Mouse (Mus musculus) brown adipose tissue, adult 24 weeks (tissue): Measurements from ENCODE around the gene Pak3. TPM values are rescaled to one million over a fixed set of nuclear protein-coding genes. Genes with fewer than 3 reads are reported as not detected.

ENCODE experiments used
- H3K27ac ChIP-seq: fragments of 200-500 bp; replicated peaks from 2 replicates; pipeline ENCODE4 v1.5.1; 2012; ENCODE audit warnings: low read depth, mild to moderate bottlenecking, low read length
- H3K4me1 ChIP-seq: fragments of 200-500 bp; 2 replicates; pipeline ENCODE4 v1.6.1; 2012; ENCODE audit warnings: low read length, mixed read lengths; ENCODE audit not compliant: control insufficient read depth, insufficient read depth, insufficient read length
- H3K4me3 ChIP-seq: fragments of 200-500 bp; 2 replicates; pipeline ENCODE4 v1.5.1; 2012; ENCODE audit warnings: low read depth, mild to moderate bottlenecking, low read length, moderate library complexity; ENCODE audit not compliant: insufficient read depth
- polyA plus RNA-seq: library from polyadenylated mRNA; stranded (reverse); fragments of >200 nt; gene quantifications from 2 replicates; pipeline ENCODE4 v1.2.4, GENCODE M21; 2012; ENCODE audit not compliant: missing spikeins, insufficient read depth, insufficient read length

Pak3 gene
- polyA plus RNA-seq, 1 experiment: not detected

- Histone ChIP-seq H3K4me3 (no peak overlapping the region), H3K4me1 (no peaks in the 10 kb centered on the region), H3K27ac (no peak overlapping the region)
Observed at GRCm38 (mm10) chrX:143618734-143619133, 100.3 kb downstream of the Pak3 start.

- Histone ChIP-seq H3K4me3 (no peak overlapping the region), H3K4me1 (no peaks in the 10 kb centered on the region), H3K27ac (no peak overlapping the region)
Observed at GRCm38 (mm10) chrX:143627767-143628166, 109.4 kb downstream of the Pak3 start.

GRCm38 (mm10) chrX:143643936-143644335, 125.5 kb downstream of the Pak3 start:
- Histone ChIP-seq H3K27ac (no peak overlapping the region), H3K4me1 (no peaks in the 10 kb centered on the region), H3K4me3 (no peak overlapping the region)

GRCm38 (mm10) chrX:143644807-143645206, 126.4 kb downstream of the Pak3 start:
- Histone ChIP-seq H3K4me3 (no peak overlapping the region), H3K4me1 (no peaks in the 10 kb centered on the region), H3K27ac (no peak overlapping the region)

GRCm38 (mm10) chrX:143654308-143655176, 136.2 kb downstream of the Pak3 start:
- Histone ChIP-seq H3K4me1 (no peaks in the 10 kb centered on the region), H3K27ac (no peak overlapping the region), H3K4me3 (no peak overlapping the region)

- no peak overlapping the region for H3K4me3 ChIP-seq
- H3K4me1 ChIP-seq: no peaks in the 10 kb centered on the region
- H3K27ac ChIP-seq: no peak overlapping the region
Observed at GRCm38 (mm10) chrX:143655177-143655492, 136.7 kb downstream of the Pak3 start.

GRCm38 (mm10) chrX:143664221-143665150, 146.1 kb downstream of the Pak3 start:
- H3K27ac ChIP-seq: no peak overlapping the region
- peak overlapping the region; percentile 22; the same call in 1 of the 2 replicates for H3K4me3 ChIP-seq
- no peaks in the 10 kb centered on the region for H3K4me1 ChIP-seq

- no peak overlapping the region for H3K27ac ChIP-seq
- H3K4me3 ChIP-seq: no peak overlapping the region
- no peaks in the 10 kb centered on the region for H3K4me1 ChIP-seq
Observed at GRCm38 (mm10) chrX:143665771-143666170, 147.4 kb downstream of the Pak3 start.

GRCm38 (mm10) chrX:143666991-143667390, 148.6 kb downstream of the Pak3 start:
- Histone ChIP-seq H3K4me3 (no peak overlapping the region), H3K4me1 (no peaks in the 10 kb centered on the region), H3K27ac (no peak overlapping the region)

GRCm38 (mm10) chrX:143668242-143668641, 149.9 kb downstream of the Pak3 start:
- no peak overlapping the region for H3K27ac ChIP-seq
- no peaks in the 10 kb centered on the region for H3K4me1 ChIP-seq
- H3K4me3 ChIP-seq: no peak overlapping the region

GRCm38 (mm10) chrX:143678566-143678965, 160.2 kb downstream of the Pak3 start:
- H3K4me3 ChIP-seq: no peak overlapping the region
- no peaks in the 10 kb centered on the region for H3K4me1 ChIP-seq
- no peak overlapping the region for H3K27ac ChIP-seq

- no peak overlapping the region for H3K27ac ChIP-seq
- no peaks in the 10 kb centered on the region for H3K4me1 ChIP-seq
- no peak overlapping the region for H3K4me3 ChIP-seq
Observed at GRCm38 (mm10) chrX:143722250-143722649, 203.9 kb downstream of the Pak3 start.

- no peak overlapping the region for H3K4me3 ChIP-seq
- H3K4me1 ChIP-seq: no peaks in the 10 kb centered on the region
- no peak overlapping the region for H3K27ac ChIP-seq
Observed at GRCm38 (mm10) chrX:143725411-143725810, 207.0 kb downstream of the Pak3 start.

GRCm38 (mm10) chrX:143736035-143736434, 217.6 kb downstream of the Pak3 start:
- Histone ChIP-seq H3K4me1 (no peaks in the 10 kb centered on the region), H3K4me3 (no peak overlapping the region), H3K27ac (no peak overlapping the region)

GRCm38 (mm10) chrX:143739171-143739570, 220.8 kb downstream of the Pak3 start:
- Histone ChIP-seq H3K4me1 (no peaks in the 10 kb centered on the region), H3K4me3 (no peak overlapping the region), H3K27ac (no peak overlapping the region)
